Mouse (Mus musculus) urinary bladder, postnatal 25 days (tissue): Measurements from ENCODE around the gene 4930522L14Rik.
"Not testable (repeated sequence)": the region's sequence is repeated elsewhere in the genome, so short reads cannot be mapped to it uniquely, and the experiment has no call there.

Source experiments
- DNase-seq: peaks from one replicate; pipeline ENCODE4 v3.0.0; 2022; ENCODE audit warnings: low spot score

4930522L14Rik gene

DNA sequence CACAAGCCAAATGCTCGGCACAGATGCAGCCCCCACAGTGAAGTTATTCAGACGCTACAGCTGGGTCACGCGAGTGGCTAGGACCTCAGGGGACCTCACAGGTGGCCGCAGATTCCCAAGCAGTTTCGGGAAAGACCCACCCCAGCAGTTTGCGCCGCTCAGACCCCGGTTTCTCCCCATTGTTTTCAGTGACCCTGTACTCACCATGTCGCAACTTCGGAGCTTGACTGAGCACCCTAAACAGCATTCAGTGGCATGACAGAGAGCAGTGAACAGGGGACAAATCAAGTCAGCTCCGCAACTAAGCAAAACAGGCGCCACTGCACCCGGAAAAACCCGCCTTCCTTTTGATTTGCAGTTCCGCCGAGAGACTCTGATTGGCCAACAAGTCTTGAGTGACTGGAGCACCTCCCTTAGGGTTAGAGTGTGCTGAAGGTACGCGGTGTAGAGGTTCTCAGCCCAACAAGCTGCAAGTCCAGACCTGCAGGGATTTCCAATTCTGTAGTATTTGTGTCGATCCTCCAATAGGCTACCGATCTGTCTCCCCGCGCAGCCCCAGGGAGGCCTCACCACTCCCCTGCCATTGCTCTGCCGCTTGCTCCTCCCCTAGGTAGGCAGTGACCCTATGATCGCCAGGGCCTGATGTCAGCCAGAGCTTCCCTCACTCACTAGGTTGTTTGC lies at the start of gene 4930522L14Rik:
Gene 4930522L14Rik (minus strand): TSS at position 496 of the 681 bp plus-strand sequence.
- peak; percentile 44 for DNase-seq

DNA sequence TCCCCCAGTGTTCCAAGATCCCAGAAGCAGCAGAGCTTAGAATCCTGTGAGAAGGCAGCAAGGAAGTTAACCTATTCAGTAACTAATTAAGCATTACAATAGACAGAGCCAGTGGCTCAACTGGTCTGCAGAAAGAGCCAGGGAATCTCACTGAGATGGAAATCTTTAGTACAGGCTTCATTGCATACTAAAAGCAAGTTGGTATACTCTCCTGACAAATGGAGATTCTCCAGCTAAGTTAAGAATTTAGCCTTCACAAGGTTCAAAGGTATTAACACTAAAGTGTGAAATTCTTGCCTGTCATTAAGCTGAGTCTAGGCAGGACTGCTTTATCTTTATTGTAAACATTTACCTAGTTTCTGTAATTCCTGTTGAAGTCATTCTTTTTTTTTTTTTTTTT lies 49.8 kb upstream of the 4930522L14Rik start:
- not testable (repeated sequence) for DNase-seq

GRCm38 (mm10) chr5:109799948-109800347 lies 48.3 kb upstream of the 4930522L14Rik start:
- not testable (repeated sequence) for DNase-seq

DNA sequence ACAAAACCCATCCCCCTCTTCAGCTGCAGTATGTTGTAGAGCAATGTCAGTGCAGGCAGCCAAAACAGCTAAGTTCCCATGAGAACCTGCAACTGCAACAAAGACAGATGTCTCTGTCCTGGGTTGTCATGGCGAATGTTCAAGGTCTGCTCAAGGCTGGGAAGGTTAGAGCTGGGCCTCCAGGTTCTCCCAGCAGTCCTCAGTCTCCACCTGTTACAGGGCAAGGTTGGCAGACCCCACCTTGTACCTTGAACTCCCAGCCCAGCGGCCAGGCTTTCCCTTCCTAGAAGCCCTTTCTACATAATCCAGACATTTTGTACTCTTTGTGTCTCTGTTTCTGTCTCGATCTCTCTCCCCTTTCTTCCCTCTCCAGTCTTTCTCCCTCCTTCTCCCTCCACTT lies 45.3 kb upstream of the 4930522L14Rik start:
- not testable (repeated sequence) for DNase-seq

- peak; percentile 31 for DNase-seq
Measured at GRCm38 (mm10) chr5:109795967-109796652, 44.4 kb upstream of the 4930522L14Rik start.

DNA sequence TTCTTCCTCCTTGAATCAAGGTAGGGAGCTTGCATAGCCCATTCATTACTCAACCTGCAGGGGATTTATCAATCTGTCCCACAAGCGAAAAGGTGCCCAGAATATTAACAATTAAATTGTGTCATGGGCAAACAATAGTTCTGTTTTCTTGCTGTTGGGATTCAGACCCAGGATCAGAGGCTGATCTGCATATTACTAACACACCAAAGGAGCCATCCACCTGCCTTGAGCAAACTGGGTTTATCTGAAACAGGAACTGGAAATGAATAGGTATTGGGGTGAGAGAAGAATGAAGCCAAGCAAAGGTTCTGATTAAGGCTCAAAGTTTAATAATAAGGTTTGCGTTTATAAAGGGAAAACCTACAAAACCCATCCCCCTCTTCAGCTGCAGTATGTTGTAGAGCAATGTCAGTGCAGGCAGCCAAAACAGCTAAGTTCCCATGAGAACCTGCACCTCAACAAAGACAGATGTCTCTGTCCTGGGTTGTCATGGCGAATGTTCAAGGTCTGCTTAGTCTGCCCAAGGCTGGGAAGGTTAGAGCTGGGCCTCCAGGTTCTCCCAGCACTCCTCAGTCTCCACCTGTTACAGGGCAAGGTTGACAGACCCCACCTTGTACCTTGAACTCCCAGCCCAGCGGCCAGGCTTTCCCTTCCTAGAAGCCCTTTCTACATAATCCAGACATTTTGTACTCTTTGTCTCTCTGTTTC lies 541 bp upstream of the 4930522L14Rik start:
- DNase-seq = not testable (repeated sequence)

GRCm38 (mm10) chr5:109745081-109745480 lies 6.6 kb downstream of the 4930522L14Rik start:
- DNase-seq = not testable (repeated sequence)

DNA sequence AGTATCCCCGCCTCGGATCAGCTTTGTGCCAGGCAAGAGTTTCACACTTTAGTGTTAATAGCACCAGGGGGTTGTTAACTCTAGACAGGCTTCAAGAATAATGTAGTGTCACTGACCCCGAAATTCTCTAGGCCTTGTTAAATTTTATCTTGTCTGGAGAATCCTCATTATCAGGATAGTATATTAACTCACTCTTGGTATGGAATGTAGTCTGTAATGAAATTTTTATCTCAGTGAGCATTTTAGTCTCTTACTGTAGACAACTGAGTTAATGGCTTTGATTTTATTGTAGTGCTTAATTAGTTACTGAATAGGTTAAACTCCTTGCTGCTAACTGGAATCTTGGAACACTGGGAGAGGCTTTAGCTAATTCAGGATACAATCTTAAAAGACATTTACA lies 34.3 kb downstream of the 4930522L14Rik start:
- DNase-seq = not testable (repeated sequence)

DNA sequence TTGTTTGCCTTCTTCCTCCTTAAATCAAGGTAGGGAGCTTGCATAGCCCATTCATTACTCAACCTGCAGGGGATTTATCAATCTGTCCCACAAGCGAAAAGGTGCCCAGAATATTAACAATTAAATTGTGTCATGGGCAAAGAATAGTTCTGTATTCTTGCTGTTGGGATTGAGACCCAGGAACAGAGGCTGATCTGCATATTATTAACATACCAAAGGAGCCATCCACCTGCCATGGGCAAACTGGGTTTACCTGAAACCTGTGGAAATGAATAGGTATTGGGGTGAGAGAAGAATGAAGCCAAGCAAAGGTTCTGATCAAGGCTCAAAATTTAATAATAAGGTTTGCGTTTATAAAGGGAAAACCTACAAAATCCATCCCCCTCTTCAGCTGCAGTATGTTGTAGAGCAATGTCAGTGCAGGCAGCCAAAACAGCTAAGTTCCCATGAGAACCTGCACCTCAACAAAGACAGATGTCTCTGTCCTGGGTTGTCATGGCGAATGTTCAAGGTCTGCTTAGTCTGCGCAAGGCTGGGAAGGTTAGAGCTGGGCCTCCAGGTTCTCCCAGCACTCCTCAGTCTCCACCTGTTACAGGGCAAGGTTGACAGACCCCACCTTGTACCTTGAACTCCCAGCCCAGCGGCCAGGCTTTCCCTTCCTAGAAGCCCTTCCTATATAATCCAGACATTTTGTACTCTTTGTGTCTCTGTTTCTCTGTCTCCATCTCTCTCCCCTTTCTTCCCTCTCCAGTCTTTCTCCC lies 60.3 kb downstream of the 4930522L14Rik start:
- DNase-seq = not testable (repeated sequence)

DNA sequence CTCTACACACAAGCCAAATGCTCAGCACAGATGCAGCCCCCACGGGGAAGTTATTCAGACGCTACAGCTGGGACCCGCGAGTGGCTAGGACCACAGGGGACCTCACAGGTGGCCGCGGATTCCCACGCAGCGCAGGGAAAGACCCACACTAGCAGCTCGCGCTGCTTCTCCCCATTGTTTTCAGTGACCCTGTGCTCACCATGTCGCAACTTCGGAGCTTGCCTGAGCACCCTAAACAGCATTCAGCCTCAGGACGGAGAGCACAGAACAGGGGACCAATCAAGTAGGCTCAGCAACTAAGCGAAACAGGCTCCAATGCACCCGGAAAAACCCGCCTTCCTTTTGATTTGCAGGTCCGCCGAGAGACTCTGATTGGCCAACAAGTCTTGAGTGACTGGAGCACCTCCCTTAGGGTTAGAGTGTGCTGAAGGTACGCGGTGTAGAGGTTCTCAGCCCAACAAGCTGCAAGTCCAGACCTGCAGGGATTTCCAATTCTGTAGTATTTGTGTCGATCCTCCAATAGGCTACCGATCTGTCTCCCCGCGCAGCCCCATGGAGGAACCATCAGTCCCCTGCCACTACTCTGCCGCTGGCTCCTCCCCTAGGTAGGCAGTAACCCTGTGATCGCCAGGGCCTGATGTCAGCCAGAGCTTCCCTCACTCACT lies 61.0 kb downstream of the 4930522L14Rik start, which contains the start of gene 5430403G16Rik:
Gene 5430403G16Rik (minus strand): TSS at position 505 of the 665 bp plus-strand sequence.
- DNase-seq = peak; percentile 39
